Mouse (Mus musculus): ENCODE results near the gene Atp13a1.

GRCm38 (mm10) chr8:69790364-69790763 lies 599 bp upstream of the Atp13a1 start:
- TF ChIP-seq POLR2A (IDR thresholded peaks at IDR 0.05; ENCODE audit: borderline replicate concordance, low read depth, low read length) (no peak), CTCF (IDR thresholded peaks at IDR 0.05; ENCODE audit: low read depth, low read length) (no peak)
